ENCODE assay signal across 10 mouse cellular contexts in the genomic region with DNA sequence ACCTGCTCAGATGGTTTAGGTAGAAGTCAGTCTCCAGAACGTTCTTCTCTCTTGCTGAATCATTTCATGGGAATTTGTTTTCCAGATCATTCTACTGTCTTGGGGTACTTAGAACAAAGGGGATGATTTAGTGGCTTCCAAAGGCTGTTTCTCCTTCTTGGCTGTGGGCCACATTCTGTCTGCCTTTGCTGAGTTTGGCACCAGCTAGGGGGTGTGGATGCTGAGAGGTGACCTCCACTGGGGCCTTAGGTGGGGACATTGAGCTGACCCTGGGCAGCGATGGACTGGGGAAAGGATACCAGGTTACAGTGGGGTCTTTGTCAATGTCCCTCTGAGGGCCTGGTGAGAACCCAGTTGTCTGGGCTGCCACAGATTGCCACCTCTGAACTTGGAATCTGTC.
DNase-seq lines count a peak whose midpoint lies in the region; ATAC-seq and TF ChIP-seq lines count a peak whose summit lies in the region.
"Had no signal": no experiment of that assay in that cellular context is flagged by ENCODE, and none has a peak within 500 bp of the region (broad histone marks: within the 10 kb centered on the region; RNA-seq: fewer than 3 reads in every experiment).

No protein-coding gene starts in this region.

- no peaks in the 10 kb centered on the region for H3K9me3 ChIP-seq in hindbrain, embryonic 12.5 days (replicated peaks)
- no peaks in the 10 kb centered on the region for H3K9me3 ChIP-seq in hindbrain, embryonic 13.5 days
- H3K9me3 ChIP-seq in midbrain, embryonic 10.5 days (replicated peaks): no peaks in the 10 kb centered on the region
- H3K9me3 ChIP-seq in midbrain, embryonic 15.5 days: no peaks in the 10 kb centered on the region
- no peaks in the 10 kb centered on the region for H3K9me3 ChIP-seq in stomach, postnatal 0 days (ENCODE audit: control insufficient read depth, low read length)
- H3K9me3 ChIP-seq: forebrain, embryonic 15.5 days; liver, embryonic 13.5 days had no signal

- no peaks in the 10 kb centered on the region for H3K36me3 ChIP-seq in hindbrain, embryonic 12.5 days
- no peaks in the 10 kb centered on the region for H3K36me3 ChIP-seq in hindbrain, embryonic 13.5 days
- no peaks in the 10 kb centered on the region for H3K36me3 ChIP-seq in midbrain, embryonic 10.5 days
- no peaks in the 10 kb centered on the region for H3K36me3 ChIP-seq in midbrain, embryonic 15.5 days (replicated peaks)
- H3K36me3 ChIP-seq in stomach, postnatal 0 days (ENCODE audit: control insufficient read depth, insufficient read depth, low read length): no peaks in the 10 kb centered on the region
- H3K36me3 ChIP-seq: forebrain, embryonic 15.5 days; liver, embryonic 13.5 days had no signal

- no peak overlapping the region for H3K9ac ChIP-seq in hindbrain, embryonic 12.5 days
- H3K9ac ChIP-seq in hindbrain, embryonic 13.5 days: no peak overlapping the region
- no peak overlapping the region for H3K9ac ChIP-seq in midbrain, embryonic 15.5 days
- H3K9ac ChIP-seq in stomach, postnatal 0 days (ENCODE audit: low read length): peak overlapping the region; percentile 38; the same call in 1 of the 2 replicates
- H3K9ac ChIP-seq: forebrain, embryonic 15.5 days; liver, embryonic 13.5 days had no signal

- H3K4me3 ChIP-seq in hindbrain, embryonic 12.5 days: no peak overlapping the region
- H3K4me3 ChIP-seq in hindbrain, embryonic 13.5 days: no peak overlapping the region
- H3K4me3 ChIP-seq in midbrain, embryonic 10.5 days: no peak overlapping the region
- no peak overlapping the region for H3K4me3 ChIP-seq in midbrain, embryonic 15.5 days
- no peak overlapping the region for H3K4me3 ChIP-seq in stomach, postnatal 0 days (ENCODE audit: low read depth, low read length)
- H3K4me3 ChIP-seq: forebrain, embryonic 15.5 days; liver, embryonic 13.5 days had no signal

- TF ChIP-seq EP300 in stomach, postnatal 0 days (optimal IDR thresholded peaks at IDR 0.05): no peak

- WGBS in hindbrain, embryonic 12.5 days: 66% methylated on average over 2 of the region's 2 CpGs
- 70% methylated on average over 2 of the region's 2 CpGs for WGBS in hindbrain, embryonic 13.5 days
- 82% methylated on average over 2 of the region's 2 CpGs for WGBS in midbrain, embryonic 10.5 days
- WGBS in midbrain, embryonic 15.5 days: 62% methylated on average over 2 of the region's 2 CpGs
- 63% methylated on average over 2 of the region's 2 CpGs for WGBS in stomach, postnatal 0 days

- peaks cover 7% of the 10 kb centered on the region; the same call in 1 of the 2 replicates for H3K27me3 ChIP-seq in hindbrain, embryonic 12.5 days
- H3K27me3 ChIP-seq in hindbrain, embryonic 13.5 days: 0 out of 2 replicates have a peak, but pooled peaks cover 12% of the 10 kb centered on the region
- H3K27me3 ChIP-seq in midbrain, embryonic 10.5 days (ENCODE audit: low read depth, poor library complexity, severe bottlenecking): peaks cover 29% of the 10 kb centered on the region
- H3K27me3 ChIP-seq in midbrain, embryonic 15.5 days (replicated peaks): no peaks in the 10 kb centered on the region
- no peaks in the 10 kb centered on the region for H3K27me3 ChIP-seq in stomach, postnatal 0 days (ENCODE audit: control insufficient read depth, insufficient read depth, low read length)
- H3K27me3 ChIP-seq: forebrain, embryonic 15.5 days; liver, embryonic 13.5 days had no signal

- peaks cover 25% of the 10 kb centered on the region for H3K4me1 ChIP-seq in hindbrain, embryonic 12.5 days
- peaks cover 15% of the 10 kb centered on the region for H3K4me1 ChIP-seq in hindbrain, embryonic 13.5 days (replicated peaks)
- peaks cover 34% of the 10 kb centered on the region for H3K4me1 ChIP-seq in midbrain, embryonic 10.5 days
- peaks cover 6% of the 10 kb centered on the region for H3K4me1 ChIP-seq in midbrain, embryonic 15.5 days
- peaks cover 20% of the 10 kb centered on the region for H3K4me1 ChIP-seq in stomach, postnatal 0 days (replicated peaks; ENCODE audit: control insufficient read depth, insufficient read depth)

- no peak for ATAC-seq in hindbrain, embryonic 12.5 days (ENCODE audit: low FRiP score)
- ATAC-seq in hindbrain, embryonic 13.5 days (ENCODE audit: low FRiP score): no peak
- ATAC-seq in midbrain, embryonic 15.5 days (replicated peaks): no peak
- ATAC-seq in stomach, postnatal 0 days (ENCODE audit: low FRiP score, low TSS enrichment): no peak
- ATAC-seq: forebrain, embryonic 15.5 days had no signal

- H3K4me2 ChIP-seq in hindbrain, embryonic 12.5 days (replicated peaks): no peak overlapping the region
- H3K4me2 ChIP-seq in hindbrain, embryonic 13.5 days: no peak overlapping the region
- no peak overlapping the region for H3K4me2 ChIP-seq in midbrain, embryonic 15.5 days
- H3K4me2 ChIP-seq in stomach, postnatal 0 days (replicated peaks; ENCODE audit: low read depth): no peak overlapping the region
- H3K4me2 ChIP-seq: forebrain, embryonic 15.5 days; liver, embryonic 13.5 days had no signal

- peak; percentile 39 for DNase-seq in adrenal gland, adult 2 months
- DNase-seq in adrenal gland, postnatal 4 days (ENCODE audit: low spot score in 2 of 2): no peak
- no peak for DNase-seq in midbrain, embryonic 10.5 days (ENCODE audit: low spot score)
- no peak for DNase-seq in stomach, postnatal 0 days (ENCODE audit: low spot score)
- DNase-seq in thymus, postnatal 10 days (ENCODE audit: low spot score in 2 of 2): no peak
- DNase-seq: liver, embryonic 13.5 days had no signal

- TF ChIP-seq CTCF in stomach, postnatal 0 days (IDR thresholded peaks at IDR 0.05; ENCODE audit: low read depth): no peak

- H3K27ac ChIP-seq in hindbrain, embryonic 12.5 days: 0 out of 2 replicates have a peak overlapping the region, but pooled peaks have one; percentile 1
- H3K27ac ChIP-seq in hindbrain, embryonic 13.5 days: no peak overlapping the region
- H3K27ac ChIP-seq in midbrain, embryonic 10.5 days (replicated peaks): peak overlapping the region; percentile 71
- H3K27ac ChIP-seq in midbrain, embryonic 15.5 days: no peak overlapping the region
- H3K27ac ChIP-seq in stomach, postnatal 0 days (replicated peaks): peak overlapping the region; percentile 81
- H3K27ac ChIP-seq: forebrain, embryonic 15.5 days; liver, embryonic 13.5 days had no signal

Comparison
In these comparisons a context has a peak if more than half of its experiments do, and no peak if none do; other contexts are left out.
1. H3K27ac ChIP-seq: peak in hindbrain, embryonic 12.5 days (single experiment), midbrain, embryonic 10.5 days (single experiment) and stomach, postnatal 0 days (single experiment); none in hindbrain, embryonic 13.5 days (single experiment) and midbrain, embryonic 15.5 days (single experiment).